Mouse (Mus musculus) olfactory bulb, adult 2 months (tissue): ENCODE data around the gene Chek2.

Source experiments
- CTCF ChIP-seq: fragments of 200-500 bp; IDR thresholded peaks from 2 replicates; pipeline ENCODE4 v1.5.1; 2012; ENCODE audit warnings: low read depth, mild to moderate bottlenecking, low read length, moderate library complexity; ENCODE audit not compliant: insufficient read depth
- POLR2A ChIP-seq: fragments of 200-500 bp; IDR thresholded peaks from 2 replicates; pipeline ENCODE4 v1.6.1; 2012; ENCODE audit warnings: mild to moderate bottlenecking, low read depth, low read length, moderate library complexity; ENCODE audit not compliant: insufficient read depth

GRCm38 (mm10) chr5:110869242-110869669, 29.5 kb downstream of the Chek2 start:
- no peak for TF ChIP-seq POLR2A
- no peak for TF ChIP-seq CTCF
